Mouse (Mus musculus) bone marrow, adult 2 months (tissue): ENCODE results near the gene Fam241b.

Experiments
- CTCF ChIP-seq: fragments of 200-500 bp; IDR thresholded peaks from 2 replicates; pipeline ENCODE4 v1.5.1; 2011; ENCODE audit warnings: low read length, control low read depth; ENCODE audit not compliant: control insufficient read depth, insufficient read depth
- POLR2A ChIP-seq: fragments of 200-500 bp; IDR thresholded peaks from 2 replicates; pipeline ENCODE4 v1.6.1; 2011; ENCODE audit warnings: low read depth, mild to moderate bottlenecking, control low read depth, low read length, borderline replicate concordance; ENCODE audit not compliant: control insufficient read depth

DNA sequence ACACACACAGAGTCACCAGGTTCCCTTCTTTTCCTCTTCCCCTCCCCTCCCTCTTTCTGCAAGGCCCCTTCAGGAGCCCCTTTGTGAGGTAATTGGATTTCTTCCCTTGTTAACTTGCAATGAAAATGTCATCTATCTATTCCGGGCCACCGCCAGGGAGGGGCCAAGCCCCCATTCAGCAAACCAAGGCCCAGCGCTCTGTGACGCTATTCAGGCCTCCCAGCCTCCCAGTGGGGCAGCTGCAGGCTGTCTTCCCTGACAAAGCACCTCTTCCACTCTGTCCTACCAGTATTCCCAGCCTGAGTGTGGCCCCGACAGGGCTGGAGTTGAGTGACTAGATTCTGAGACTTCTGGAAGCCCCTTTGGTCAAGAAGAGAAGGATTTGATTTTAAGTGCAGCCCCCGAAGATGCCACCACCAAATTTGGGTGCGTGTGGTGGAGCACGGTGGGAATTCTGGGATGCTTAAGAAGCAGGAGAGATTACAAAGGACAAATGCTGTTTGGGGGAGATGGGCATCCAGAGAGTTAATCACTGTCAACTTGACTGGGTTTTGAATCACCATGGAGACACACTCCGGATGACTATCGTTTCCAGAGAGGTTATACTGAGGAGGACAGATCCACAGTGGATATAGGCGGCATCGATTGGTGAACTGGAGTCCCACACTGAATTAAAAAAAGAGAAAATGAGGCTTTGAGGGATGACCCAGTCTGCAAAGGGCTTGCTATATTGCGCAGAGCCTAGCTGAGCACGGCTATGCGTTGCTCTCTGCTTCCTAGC is 31.0 kb upstream of the Fam241b start:
- TF ChIP-seq CTCF (no peak), POLR2A (no peak)
